Mouse (Mus musculus): ENCODE measurements around the gene Acaca. TPM values are rescaled to one million over a fixed set of nuclear protein-coding genes. Genes with fewer than 3 reads are reported as not detected.

Acaca gene
- total RNA-seq (2021), result 10 to 100 TPM; 25.1 to 25.4 TPM
- long read RNA-seq, experiment 1, partial matches to known transcripts, result 2 of 6 reads
- long read RNA-seq, experiment 1, other reads (novel, unspliced or antisense), result 4 of 6 reads
- long read RNA-seq, experiment 2, partial matches to known transcripts, result 8 of 9 reads
- long read RNA-seq, experiment 2, other reads (novel, unspliced or antisense), result 1 of 9 reads

DNA sequence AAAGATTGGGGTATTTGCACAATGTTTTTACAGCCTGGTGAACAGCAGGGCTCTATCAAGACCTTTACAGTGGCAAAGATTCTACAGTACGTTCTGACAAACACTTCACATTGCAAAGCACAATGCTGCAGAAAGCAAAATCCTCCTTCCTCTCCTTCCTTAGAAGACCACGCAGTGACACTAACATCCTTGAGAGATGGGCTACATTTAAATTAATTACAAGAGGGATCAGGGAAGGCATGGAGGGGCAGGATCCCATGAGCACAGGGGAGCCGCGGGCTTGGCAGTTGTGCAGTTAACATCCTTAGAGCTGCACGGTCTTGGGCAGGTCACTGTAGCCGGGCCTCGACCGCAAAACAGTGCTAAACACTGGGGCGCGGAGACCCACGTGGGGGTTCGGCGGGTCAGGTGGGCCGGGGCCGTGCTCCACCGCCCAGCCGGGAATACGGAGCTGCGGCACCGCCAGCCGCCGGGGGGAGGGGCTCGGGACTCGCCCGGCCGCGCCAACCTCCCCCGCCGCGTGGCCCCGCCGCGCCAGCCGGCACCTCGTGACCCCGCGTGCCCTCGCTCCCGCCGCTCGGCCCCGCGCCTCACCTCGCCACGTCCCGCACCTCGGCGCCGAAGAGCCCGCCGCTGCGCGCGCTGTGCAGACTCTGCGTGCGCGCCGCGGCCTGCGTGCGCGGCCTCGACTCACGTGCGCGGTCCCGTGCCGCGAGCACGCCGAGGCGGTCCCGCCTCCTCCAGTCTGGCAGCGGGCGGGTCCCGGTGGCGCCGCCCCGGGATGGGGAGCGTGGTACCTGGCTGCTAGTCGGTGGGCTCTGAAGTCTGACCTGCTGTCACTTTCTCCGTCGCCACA, at the start of gene Acaca, which contains the start of gene Tada2a:
Acaca (plus strand) TSS at position 730 of the 856 bp plus-strand sequence.
Tada2a (minus strand) TSS at position 658 of the 856 bp plus-strand sequence.
- peak; percentile 70 to 77 for DNase-seq (ENCODE audit: low spot score in 2 of 2)

DNA sequence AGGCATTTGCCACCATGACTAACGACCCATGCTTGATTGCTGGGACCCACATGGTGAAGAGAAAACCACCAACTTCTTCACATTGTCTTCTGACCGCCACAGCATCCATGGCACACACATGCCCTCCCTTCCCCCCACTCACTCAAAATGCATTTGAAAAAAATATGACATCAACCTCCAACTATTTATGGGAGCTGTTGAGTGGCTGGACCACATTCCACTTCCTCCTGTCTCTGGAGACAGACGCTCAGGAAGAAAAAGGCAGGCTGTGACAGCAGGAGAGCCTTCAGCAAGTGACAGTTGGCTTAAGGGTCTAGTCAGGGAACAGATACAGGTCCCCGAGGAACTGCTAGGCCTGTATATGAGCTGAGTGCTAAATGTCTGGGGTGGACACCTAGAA, 49.6 kb upstream of the Acaca start:
- no peak for DNase-seq (ENCODE audit: low spot score in 2 of 2)

DNA sequence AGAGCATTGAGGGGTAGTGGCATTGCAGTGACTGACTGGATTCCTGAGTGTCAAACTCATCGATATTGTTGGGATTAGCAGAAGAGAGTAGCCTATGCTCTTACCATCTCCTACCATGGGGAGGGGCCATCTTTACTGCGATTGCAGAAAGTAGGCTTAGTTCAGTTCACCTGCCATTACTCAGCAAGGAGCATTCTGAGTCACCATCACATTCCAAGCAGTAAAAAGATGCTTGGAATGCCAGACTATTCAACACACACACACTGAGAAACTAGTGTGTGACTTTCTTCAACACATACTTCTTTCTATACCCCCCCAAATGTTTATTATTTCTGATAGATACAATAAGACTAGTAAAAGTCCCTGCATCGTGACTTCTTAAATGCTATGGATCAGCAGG, 49.1 kb upstream of the Acaca start:
- DNase-seq (ENCODE audit: low spot score in 2 of 2), result no peak

GRCm38 (mm10) chr11:84081901-84082300, 47.6 kb upstream of the Acaca start:
- DNase-seq (ENCODE audit: low spot score in 2 of 2), result no peak

DNA sequence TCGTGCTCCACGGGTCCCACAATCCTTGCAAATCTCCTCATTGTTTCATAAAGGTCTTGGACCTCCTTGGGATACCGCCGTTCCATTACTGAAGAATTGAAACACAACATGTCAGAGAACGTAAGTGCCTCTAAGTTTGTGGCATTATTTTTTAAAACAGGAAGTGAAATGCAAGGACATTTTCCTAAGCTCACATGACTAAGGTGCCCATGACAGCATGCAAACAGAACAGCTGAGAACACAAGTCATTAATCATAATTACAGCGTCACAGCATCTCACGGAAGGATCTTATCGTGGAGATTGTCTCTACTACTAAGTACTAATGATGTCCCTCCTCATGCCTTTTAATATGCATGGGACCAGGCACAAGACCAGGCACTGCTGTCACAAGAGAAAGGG, 38.9 kb upstream of the Acaca start:
- DNase-seq (ENCODE audit: low spot score in 2 of 2), result no peak

GRCm38 (mm10) chr11:84095084-84095483, 34.4 kb upstream of the Acaca start:
- no peak for DNase-seq (ENCODE audit: low spot score in 2 of 2)

- DNase-seq (ENCODE audit: low spot score in 2 of 2), result no peak
Measured at GRCm38 (mm10) chr11:84097251-84097998, 32.0 kb upstream of the Acaca start.

- no peak for DNase-seq (ENCODE audit: low spot score in 2 of 2)
Measured at GRCm38 (mm10) chr11:84101182-84101581, 28.3 kb upstream of the Acaca start.

- no peak for DNase-seq (ENCODE audit: low spot score in 2 of 2)
Measured at GRCm38 (mm10) chr11:84104036-84104435, 25.4 kb upstream of the Acaca start.

GRCm38 (mm10) chr11:84107137-84107536, 22.3 kb upstream of the Acaca start:
- DNase-seq (ENCODE audit: low spot score in 2 of 2), result no peak

DNA sequence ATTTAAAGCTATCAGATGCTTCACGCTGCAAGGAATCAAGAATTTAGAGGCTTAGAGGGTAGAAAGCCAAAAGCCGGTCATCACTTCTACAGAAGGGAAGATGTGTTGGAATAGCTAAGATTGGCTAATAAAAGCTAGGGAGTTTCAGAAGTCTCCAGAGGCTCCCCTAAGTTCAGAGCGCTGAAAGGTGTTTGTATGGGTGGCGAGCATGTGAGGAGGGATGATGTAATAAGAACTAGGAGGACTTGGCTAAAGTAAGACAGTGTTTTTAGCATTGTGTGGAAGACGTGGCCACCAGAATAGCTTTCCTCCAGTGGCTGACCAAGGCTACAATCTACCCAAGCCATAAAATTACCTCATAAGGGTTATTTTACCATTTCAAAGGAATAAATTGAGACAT, 15.8 kb upstream of the Acaca start:
- DNase-seq (ENCODE audit: low spot score in 2 of 2), result no peak

DNA sequence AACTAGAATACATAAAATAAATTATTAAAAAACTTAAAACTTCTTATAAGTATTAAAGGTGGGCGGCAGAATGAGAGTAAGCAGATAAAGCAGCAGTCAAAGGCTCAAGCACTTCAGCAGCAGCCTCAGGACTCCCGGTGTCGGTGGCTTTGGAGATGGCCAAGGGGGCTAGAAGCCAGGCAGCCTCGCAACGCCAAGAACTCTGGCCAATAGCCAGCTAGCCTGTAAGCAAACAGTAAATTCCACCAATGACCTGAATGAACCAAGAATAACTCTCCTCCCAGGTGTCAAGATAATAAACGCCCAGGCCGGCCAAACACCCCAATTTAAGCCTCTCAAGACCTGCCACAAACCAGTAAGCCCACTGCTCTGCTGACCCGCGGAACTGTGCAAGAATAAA, 13.8 kb upstream of the Acaca start:
- DNase-seq (ENCODE audit: low spot score in 2 of 2), result no peak

DNA sequence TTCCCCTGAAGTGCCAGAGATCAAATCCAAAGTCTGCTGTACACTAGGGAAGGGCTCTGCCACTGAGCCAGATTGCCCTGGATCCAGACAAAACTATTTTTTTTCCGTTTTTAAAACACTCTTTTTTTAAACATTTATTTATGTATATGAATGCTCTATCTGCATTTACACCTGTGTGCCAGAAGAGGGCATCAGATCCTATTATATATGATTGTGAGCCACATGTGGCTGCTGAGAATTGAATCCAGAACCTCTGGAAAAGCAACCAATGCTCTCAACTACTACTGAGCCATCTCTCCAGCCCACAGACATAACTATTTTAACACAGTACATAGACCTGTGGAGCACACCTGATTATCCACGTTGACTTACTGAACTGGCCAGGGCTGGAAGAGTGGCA, 13.3 kb upstream of the Acaca start:
- DNase-seq (ENCODE audit: low spot score in 2 of 2), result no peak

GRCm38 (mm10) chr11:84117431-84117830, 12.0 kb upstream of the Acaca start:
- DNase-seq (ENCODE audit: low spot score in 2 of 2), result no peak

DNA sequence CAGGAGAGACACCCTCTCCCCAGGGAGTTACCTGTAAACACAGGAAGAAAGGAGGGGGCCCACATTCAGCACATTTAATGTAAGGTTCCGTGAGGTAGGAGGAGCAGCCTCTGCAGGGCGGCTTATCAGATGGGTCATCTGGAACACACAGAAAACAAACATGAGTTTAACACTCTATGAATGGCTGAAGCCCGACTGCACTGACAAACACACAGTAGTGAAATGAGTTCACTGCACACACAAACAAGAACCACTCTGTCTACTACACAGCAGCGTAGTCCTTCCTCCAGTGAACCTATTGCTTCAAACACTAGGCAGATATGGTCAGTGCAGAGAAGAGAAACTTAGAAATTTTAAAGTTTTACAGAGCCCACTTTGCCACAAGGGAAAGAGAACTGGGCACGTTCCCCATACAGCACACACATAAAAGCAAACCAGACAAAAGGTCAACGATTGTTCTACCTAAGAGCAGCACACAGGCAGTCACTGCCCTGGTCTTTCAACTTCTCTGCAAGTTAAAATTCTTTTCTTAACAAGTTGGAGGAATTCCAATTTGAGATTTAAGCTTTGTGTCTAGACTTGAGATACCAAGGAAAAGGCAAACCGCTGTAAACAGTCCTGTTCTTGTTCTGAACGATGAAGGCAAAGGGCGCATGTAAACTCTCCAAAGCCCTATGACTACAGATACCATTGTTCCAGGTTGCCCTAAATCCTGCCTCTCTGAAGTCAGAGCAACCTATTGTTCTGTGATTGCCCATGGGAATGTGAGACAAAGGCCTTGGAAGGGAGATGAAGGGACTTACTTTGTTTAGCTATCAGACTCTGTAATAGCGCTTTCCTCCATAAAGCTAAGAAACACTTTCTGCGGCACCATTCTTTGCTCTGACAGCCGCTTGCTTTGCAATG, 8.2 kb upstream of the Acaca start:
- DNase-seq (ENCODE audit: low spot score in 2 of 2), result no peak

- DNase-seq (ENCODE audit: low spot score in 2 of 2), result no peak
Measured at GRCm38 (mm10) chr11:84127977-84128376, 1.5 kb upstream of the Acaca start.

DNA sequence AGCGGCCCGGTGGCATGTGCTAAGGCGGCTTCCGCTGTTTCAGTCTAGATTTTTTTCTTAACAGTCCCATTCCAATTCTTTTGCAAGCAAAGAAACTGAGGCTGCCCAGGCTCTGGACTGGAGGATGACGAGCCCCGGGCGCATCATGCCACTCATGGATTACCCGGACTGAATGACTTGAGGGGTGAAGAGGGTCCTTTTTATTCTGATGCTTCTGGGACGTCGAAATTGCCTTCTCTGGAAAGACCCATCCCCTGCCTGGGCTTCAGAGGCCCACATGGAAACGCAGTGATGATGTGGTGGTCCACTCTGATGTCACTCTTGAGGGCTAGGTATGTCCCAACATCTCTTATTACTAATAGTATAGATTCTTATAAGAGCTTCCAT, 320 bp downstream of the Acaca start:
- DNase-seq (ENCODE audit: low spot score in 2 of 2), result no peak

DNA sequence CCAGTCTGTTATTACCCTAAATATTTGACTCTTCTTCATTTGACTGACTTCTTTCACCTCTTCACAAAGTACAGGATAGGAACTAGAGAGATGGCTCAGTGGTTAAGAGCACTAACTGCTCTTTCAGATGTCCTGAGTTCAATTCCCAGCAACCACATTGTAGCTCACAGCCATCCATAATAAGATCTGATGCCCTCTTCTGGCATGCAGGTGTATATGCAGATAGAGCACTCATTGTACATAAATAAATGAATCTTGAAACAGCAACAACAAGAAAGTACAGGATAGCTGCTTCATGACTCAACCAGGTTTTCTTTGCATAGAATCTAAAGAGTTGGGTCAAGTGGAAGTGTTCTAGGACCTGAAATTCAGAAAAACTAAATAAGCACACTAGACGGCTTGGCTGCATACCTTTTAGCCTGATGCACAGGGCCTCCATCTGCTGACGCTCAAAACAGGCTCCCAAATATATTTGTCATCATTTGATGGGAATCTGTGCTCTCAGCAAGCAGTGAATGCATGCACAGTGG, 4.9 kb downstream of the Acaca start:
- DNase-seq (ENCODE audit: low spot score in 2 of 2), result no peak

DNA sequence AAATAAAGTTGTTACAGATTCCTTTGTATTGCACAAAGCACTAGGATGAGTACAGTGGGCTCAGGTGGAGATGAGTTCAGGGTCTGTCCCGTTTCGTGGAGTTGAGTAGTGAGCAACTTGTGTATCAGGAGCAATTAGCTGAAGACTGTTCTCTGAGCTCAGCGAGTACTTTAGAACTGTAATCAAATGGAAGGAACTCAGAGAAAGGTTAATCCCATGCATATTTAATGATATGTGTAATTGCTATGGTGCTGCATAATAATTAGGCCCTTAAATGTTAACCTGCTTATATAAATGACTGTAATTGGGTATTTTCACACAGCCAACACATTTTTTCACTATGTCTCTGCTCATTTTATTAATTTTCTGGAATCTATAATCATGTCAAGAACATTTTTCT, 7.0 kb downstream of the Acaca start:
- no peak for DNase-seq (ENCODE audit: low spot score in 2 of 2)

DNA sequence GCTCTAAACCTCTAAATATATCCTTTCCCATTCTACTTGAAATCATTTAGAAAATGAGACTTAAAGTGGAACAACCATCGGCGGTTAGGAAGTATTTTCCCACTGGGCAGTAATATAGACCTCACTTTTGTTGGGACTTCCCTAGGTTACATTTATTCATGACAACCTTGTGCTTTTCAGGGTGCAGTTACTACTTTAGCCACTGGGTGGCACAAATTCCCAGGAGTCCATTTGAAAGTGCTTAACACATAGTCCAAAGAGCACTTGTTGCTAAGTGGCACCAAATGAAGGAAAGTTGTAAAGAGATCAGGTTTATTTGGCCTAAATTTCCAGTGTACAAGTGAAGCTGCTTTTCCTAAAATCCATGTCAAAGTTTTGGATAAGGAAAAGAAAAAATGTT, 12.3 kb downstream of the Acaca start:
- no peak for DNase-seq (ENCODE audit: low spot score in 2 of 2)

Data from gastrocnemius, postnatal 4 days (tissue).